ENCODE assay signal across 17 mouse cellular contexts in genomic region chr3:63613652-63614051, GRCm38 (mm10).
DNase-seq lines count a peak whose midpoint lies in the region; ATAC-seq and TF ChIP-seq lines count a peak whose summit lies in the region.
"Had no signal": no experiment of that assay in that cellular context is flagged by ENCODE, and none has a peak within 500 bp of the region (broad histone marks: within the 10 kb centered on the region; RNA-seq: fewer than 3 reads in every experiment).

No protein-coding gene starts in this region.

- H3K4me3 ChIP-seq in kidney, embryonic 14.5 days (ENCODE audit: low read length), result no peak overlapping the region
- H3K4me3 ChIP-seq in kidney, embryonic 16.5 days (ENCODE audit: low read length), result no peak overlapping the region
- H3K4me3 ChIP-seq in embryonic fibroblast, embryonic 13.5 days (ENCODE audit: insufficient read depth, low read length), result no peak overlapping the region
- H3K4me3 ChIP-seq in midbrain, embryonic 14.5 days (replicated peaks; ENCODE audit: low read depth, low read length), result no peak overlapping the region
- H3K4me3 ChIP-seq: embryonic facial prominence, embryonic 12.5 days; liver, embryonic 15.5 days had no signal

- H3K36me3 ChIP-seq in kidney, embryonic 14.5 days (ENCODE audit: control insufficient read depth, insufficient read depth, low read length), result no peaks in the 10 kb centered on the region
- no peaks in the 10 kb centered on the region for H3K36me3 ChIP-seq in kidney, embryonic 16.5 days (ENCODE audit: insufficient read depth, low read length)
- H3K36me3 ChIP-seq in midbrain, embryonic 14.5 days (ENCODE audit: control insufficient read depth, insufficient read depth, low read length), result no peaks in the 10 kb centered on the region
- H3K36me3 ChIP-seq: embryonic facial prominence, embryonic 12.5 days; liver, embryonic 15.5 days had no signal

- peaks cover 2% of the 10 kb centered on the region; the same call in 1 of the 2 replicates for H3K9me3 ChIP-seq in kidney, embryonic 14.5 days (ENCODE audit: control insufficient read depth, low read length)
- 0 out of 2 replicates have a peak, but pooled peaks cover 7% of the 10 kb centered on the region for H3K9me3 ChIP-seq in kidney, embryonic 16.5 days (ENCODE audit: low read length)
- H3K9me3 ChIP-seq in midbrain, embryonic 14.5 days (ENCODE audit: control insufficient read depth, low read length), result no peaks in the 10 kb centered on the region
- H3K9me3 ChIP-seq: embryonic facial prominence, embryonic 12.5 days; liver, embryonic 15.5 days had no signal

- peak; percentile 71 for DNase-seq in brain, adult 2 months (ENCODE audit: low read depth, low spot score)
- peak; percentile 74 for DNase-seq in midbrain, embryonic 14.5 days
- DNase-seq in spleen, postnatal 4 days (ENCODE audit: low spot score in 2 of 2), result no peak
- no peak for DNase-seq in spleen, adult 18-20 months
- DNase-seq: cerebellum, adult 8-10 months; gastrocnemius, postnatal 36 days; kidney, postnatal 14 days; layer of hippocampus, adult 9-11 months; lung, postnatal 36 days; thymus, postnatal 36 days had no signal

- H3K27ac ChIP-seq in kidney, embryonic 14.5 days (ENCODE audit: low read depth, low read length), result peak overlapping the region; percentile 42; the same call in 1 of the 2 replicates
- no peak overlapping the region for H3K27ac ChIP-seq in kidney, embryonic 16.5 days (ENCODE audit: low read length)
- H3K27ac ChIP-seq in embryonic fibroblast, embryonic 13.5 days (ENCODE audit: insufficient read depth, low read length), result peak overlapping the region; percentile 62
- no peak overlapping the region for H3K27ac ChIP-seq in midbrain, embryonic 14.5 days (replicated peaks; ENCODE audit: low read depth, low read length)
- H3K27ac ChIP-seq: embryonic facial prominence, embryonic 12.5 days; liver, embryonic 15.5 days had no signal

- no peak overlapping the region for H3K4me2 ChIP-seq in kidney, embryonic 14.5 days (replicated peaks; ENCODE audit: low read depth, low read length)
- no peak overlapping the region for H3K4me2 ChIP-seq in kidney, embryonic 16.5 days (replicated peaks; ENCODE audit: low read depth, low read length)
- H3K4me2 ChIP-seq in midbrain, embryonic 14.5 days (ENCODE audit: low read length), result no peak overlapping the region
- H3K4me2 ChIP-seq: embryonic facial prominence, embryonic 12.5 days; liver, embryonic 15.5 days had no signal

- H3K9ac ChIP-seq in kidney, embryonic 14.5 days (ENCODE audit: low read depth, low read length), result no peak overlapping the region
- H3K9ac ChIP-seq in kidney, embryonic 16.5 days (replicated peaks; ENCODE audit: low read length), result no peak overlapping the region
- no peak overlapping the region for H3K9ac ChIP-seq in midbrain, embryonic 14.5 days (replicated peaks; ENCODE audit: low read length)
- H3K9ac ChIP-seq: embryonic facial prominence, embryonic 12.5 days; liver, embryonic 15.5 days had no signal

- TF ChIP-seq POLR2A in embryonic fibroblast, embryonic 13.5 days (IDR thresholded peaks at IDR 0.05; ENCODE audit: low read depth, low read length), result no peak

- 44% methylated on average over 1 of the region's 1 CpGs for WGBS in kidney, embryonic 14.5 days
- WGBS in kidney, embryonic 16.5 days, result 50% methylated on average over 1 of the region's 1 CpGs
- 13% methylated on average over 1 of the region's 1 CpGs for WGBS in midbrain, embryonic 14.5 days

- no peaks in the 10 kb centered on the region for H3K27me3 ChIP-seq in kidney, embryonic 14.5 days (ENCODE audit: control insufficient read depth, insufficient read depth, low read length)
- no peaks in the 10 kb centered on the region for H3K27me3 ChIP-seq in kidney, embryonic 16.5 days (ENCODE audit: insufficient read depth, low read length)
- H3K27me3 ChIP-seq in midbrain, embryonic 14.5 days (ENCODE audit: control insufficient read depth, insufficient read depth, low read length), result no peaks in the 10 kb centered on the region
- H3K27me3 ChIP-seq: embryonic facial prominence, embryonic 12.5 days; liver, embryonic 15.5 days had no signal

- no peak for ATAC-seq in kidney, embryonic 14.5 days (ENCODE audit: low FRiP score, low TSS enrichment)
- ATAC-seq in kidney, embryonic 16.5 days (ENCODE audit: low FRiP score, low TSS enrichment), result no peak
- 0 out of 2 replicates have a peak, but pooled peaks have one; percentile 57 for ATAC-seq in midbrain, embryonic 14.5 days (ENCODE audit: low FRiP score, low TSS enrichment)
- ATAC-seq: CD4-positive, CD25-positive, alpha-beta regulatory T cell, adult 4 months; inflammation-experienced regulatory T-cells, adult 6 months had no signal

- no peak for TF ChIP-seq CTCF in embryonic fibroblast, embryonic 13.5 days (IDR thresholded peaks at IDR 0.05; ENCODE audit: borderline replicate concordance, insufficient read depth, low read length)

- peaks cover 7% of the 10 kb centered on the region; the same call in 1 of the 2 replicates for H3K4me1 ChIP-seq in kidney, embryonic 14.5 days (ENCODE audit: control insufficient read depth, insufficient read depth, low read length)
- peaks cover 15% of the 10 kb centered on the region for H3K4me1 ChIP-seq in kidney, embryonic 16.5 days (ENCODE audit: insufficient read depth, low read length)
- peaks cover 9% of the 10 kb centered on the region; the same call in 1 of the 2 replicates for H3K4me1 ChIP-seq in embryonic fibroblast, embryonic 13.5 days (ENCODE audit: control insufficient read depth, insufficient read depth, low read length)
- 0 out of 2 replicates have a peak, but pooled peaks cover 9% of the 10 kb centered on the region for H3K4me1 ChIP-seq in midbrain, embryonic 14.5 days (ENCODE audit: control insufficient read depth, insufficient read depth, low read length)
- H3K4me1 ChIP-seq: liver, embryonic 15.5 days had no signal

Comparison
In these comparisons a context has a peak if more than half of its experiments do, and no peak if none do; other contexts are left out.
1. H3K27ac ChIP-seq: peak in kidney, embryonic 14.5 days (single experiment) and embryonic fibroblast, embryonic 13.5 days (single experiment); none in kidney, embryonic 16.5 days (single experiment) and midbrain, embryonic 14.5 days (single experiment).
2. DNase-seq: peak in brain, adult 2 months (single experiment) and midbrain, embryonic 14.5 days (single experiment); none in spleen, postnatal 4 days (0 of 2) and spleen, adult 18-20 months (0 of 2).